Mouse (Mus musculus) spleen, postnatal 4 days (tissue): Measurements from ENCODE around the gene Olfm2.
A peak's percentile ranks its signal among the peaks of the same experiment; 100 is the strongest.

Experiments
- DNase-seq, 2 experiments: peaks; one replicate each; pipeline ENCODE4 v3.0.0; 2022; ENCODE audit warnings: low spot score in 2 of 2

Gene Olfm2

DNA sequence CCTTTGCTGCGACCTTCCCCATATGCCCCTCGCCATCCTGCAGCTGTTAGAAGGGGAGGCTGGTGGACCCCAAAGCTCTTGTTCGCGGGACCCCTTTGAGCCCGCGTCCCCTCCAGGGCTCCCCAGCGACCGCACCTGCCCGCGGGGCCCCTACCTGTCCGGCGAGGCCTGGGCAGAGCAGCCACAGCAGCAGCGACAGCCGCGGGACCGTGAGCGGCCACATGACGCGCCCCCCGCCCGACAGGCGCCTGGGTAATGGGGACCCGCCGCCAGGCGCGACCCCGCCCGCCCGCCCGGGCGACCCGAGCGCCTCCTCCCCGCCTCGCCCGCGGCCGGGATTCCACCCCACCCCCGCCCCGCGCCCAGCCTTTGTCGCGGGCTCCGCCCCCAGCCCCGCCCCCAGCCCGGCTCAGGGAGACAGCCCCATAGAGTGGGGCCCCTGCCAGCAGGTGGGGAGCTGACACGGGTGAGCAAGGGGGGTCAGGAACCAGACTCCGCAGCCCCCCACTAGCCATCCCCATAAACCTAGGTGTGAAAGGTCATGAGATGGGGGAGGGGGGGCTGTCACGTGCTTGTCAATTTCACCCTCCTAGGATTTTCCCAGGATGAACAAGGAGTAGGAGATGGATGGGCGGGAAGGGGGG is at the start of gene Olfm2:
Olfm2 (minus strand) TSS at position 333 of the 644 bp plus-strand sequence.
- DNase-seq = no peak

DNA sequence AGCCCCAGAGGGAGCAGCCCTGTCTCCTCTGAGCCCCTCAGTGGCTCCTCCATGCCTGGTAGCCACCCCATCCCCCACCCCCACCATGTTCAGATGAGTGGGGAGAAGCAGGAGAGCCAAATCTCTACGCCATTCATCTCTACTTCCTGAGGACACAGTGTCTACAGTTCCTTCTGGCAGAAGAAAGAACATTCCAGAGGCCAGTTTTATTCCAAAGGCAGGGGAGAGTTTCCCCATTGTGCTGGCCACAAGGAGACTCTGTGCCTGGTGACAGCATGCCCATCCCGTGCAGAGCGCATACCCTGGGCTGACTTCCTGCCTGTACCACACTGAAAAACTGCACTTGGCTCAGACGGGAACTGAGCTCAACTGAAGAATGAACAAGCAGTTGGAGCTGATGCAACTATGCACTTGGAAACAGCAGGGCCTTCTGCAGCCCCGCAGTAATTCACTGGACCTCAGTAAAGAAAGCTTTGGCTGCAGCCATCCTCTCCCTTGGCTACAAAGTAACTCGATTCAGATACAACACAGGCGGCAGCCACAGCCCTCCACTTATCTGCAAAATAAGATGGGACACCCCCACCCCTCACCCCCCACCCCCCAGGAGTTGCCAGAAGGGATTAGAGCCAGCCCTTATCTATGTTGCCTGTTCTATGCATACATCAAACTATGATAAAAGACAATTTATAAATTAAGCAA is 48.1 kb upstream of the Olfm2 start:
- DNase-seq = no peak

DNA sequence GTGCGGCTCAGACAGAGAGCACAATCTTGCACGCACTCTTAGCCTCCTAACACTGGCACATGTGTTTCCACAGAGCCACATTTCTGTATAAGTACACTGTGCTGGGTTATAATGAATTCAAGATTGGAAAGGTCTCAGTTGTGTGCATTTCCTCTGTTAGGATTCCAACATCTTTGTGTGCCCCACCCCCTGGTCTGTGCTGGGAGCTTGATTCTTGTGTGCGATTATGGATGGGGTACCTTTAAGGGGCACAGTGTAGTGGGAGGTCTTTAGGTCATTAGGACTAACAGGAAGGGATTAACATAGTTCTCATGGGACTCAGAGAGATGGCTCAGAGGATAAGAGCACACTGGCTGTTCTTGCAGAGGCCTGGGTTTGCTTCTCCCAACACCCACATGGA is 44.2 kb upstream of the Olfm2 start:
- no peak for DNase-seq

DNA sequence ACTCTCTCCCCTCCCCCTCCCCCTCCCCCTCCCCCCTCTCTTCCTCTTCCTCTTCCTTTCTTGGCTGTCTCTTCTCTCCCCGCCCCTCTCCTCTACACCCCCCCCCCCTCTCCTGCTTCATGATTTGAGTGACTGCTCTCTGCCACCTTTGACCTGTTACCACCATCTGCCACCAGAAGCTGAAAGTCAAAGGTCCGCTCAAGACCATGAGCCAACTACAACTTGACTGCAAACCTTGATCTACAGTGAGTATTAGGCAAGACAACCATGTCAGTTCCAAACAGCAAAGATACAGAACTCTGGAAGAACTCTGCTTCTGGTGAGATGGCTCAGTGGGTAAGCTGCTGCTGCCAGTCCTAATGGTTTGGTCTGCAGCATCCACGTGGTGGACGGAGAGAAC is 43.5 kb upstream of the Olfm2 start:
- no peak for DNase-seq

DNA sequence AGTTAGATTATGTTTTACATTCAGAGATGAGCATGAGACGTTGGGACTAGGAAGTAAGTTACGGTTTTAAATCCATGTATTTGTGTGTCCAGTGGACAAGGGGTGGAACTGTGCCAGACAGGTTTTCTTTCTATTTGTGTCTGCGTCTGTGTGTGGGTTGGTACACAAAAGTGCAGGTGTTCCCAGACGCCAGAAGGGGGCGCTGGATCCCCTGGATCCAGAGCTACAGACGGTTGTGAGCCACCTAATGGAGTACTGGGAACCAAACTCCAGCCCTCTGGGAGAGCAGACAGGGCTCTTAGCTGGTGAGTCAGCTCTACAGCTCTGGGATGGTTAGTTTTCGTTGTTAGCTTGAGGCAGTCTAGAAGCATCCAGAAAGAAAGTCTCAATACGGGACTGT is 41.8 kb upstream of the Olfm2 start:
- no peak for DNase-seq

DNA sequence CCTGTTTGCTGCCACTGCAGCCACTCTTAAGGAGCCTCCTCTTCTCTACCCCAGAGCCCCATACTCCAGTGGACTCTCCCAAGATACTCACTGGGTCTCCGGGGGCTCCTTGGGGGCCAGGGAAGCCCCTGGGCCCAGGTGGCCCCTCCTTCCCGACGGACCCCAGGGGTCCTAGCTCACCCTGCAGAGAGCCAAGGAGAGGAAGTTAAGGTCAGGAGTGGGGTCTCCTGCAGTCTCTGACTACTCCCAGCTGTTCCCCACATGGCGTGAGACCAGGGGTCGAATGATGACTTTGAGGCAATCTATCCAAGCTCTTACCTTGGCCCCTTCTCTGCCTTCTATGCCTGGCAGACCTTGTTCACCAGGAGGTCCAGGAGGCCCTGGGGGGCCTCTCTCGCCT is 38.9 kb upstream of the Olfm2 start:
- no peak for DNase-seq

DNA sequence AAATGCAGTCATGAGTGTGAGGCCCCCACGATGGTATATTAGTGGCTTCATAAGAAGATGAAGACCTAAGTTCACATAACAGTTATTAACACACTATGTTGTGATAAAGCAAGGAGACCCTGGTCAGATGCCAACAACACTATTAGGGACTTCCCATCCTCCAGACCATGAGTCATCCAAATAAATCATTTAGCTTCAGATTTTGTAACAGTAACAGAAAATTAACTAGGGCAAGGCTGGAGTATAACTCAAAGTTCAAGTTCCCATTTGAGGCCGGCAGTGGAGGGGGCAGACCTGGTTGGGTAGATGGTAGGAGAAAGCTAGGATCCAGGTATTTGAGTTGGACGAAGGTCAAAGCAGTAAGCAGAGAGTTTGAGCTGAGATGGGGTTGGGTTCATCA is 35.1 kb upstream of the Olfm2 start:
- DNase-seq = no peak

DNA sequence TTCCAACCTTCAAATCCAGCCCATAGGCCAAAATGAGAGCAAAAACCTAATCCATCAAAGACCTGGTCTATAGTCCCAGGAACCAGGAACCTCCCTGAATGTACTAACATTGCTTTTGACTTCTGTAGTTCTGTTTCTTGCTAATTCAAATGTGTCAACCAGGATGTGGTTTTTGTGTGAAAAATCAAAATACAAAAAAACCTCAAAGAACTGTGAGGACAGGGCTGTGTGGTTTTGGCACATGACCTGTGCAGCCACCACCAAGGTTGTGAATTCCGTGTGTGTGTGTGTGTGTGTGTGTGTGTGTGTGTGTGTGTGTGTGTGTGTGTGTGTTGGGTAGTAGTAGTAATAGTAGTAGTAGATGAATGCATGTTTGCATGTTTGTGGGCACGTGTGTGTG is 19.1 kb upstream of the Olfm2 start:
- no peak for DNase-seq

DNA sequence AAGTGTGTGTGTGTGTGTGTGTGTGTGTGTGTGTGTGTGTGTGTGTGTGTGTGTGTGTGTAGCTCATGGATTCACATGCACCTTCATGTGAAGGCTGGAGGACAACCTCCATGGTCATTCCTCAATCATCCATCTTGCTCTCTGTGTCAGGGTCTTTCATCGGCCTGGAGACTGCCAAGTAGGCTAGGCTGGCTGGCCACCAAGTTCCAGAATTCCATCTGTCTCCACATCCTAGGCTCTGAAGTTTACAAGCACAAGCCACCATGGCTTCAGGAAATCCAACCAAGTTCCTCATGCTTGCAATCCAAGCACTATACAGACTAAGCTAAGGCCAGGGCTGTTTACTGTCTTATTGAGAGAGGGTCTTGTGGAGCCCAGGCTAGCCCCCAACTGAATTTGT is 16.9 kb upstream of the Olfm2 start:
- no peak for DNase-seq

DNA sequence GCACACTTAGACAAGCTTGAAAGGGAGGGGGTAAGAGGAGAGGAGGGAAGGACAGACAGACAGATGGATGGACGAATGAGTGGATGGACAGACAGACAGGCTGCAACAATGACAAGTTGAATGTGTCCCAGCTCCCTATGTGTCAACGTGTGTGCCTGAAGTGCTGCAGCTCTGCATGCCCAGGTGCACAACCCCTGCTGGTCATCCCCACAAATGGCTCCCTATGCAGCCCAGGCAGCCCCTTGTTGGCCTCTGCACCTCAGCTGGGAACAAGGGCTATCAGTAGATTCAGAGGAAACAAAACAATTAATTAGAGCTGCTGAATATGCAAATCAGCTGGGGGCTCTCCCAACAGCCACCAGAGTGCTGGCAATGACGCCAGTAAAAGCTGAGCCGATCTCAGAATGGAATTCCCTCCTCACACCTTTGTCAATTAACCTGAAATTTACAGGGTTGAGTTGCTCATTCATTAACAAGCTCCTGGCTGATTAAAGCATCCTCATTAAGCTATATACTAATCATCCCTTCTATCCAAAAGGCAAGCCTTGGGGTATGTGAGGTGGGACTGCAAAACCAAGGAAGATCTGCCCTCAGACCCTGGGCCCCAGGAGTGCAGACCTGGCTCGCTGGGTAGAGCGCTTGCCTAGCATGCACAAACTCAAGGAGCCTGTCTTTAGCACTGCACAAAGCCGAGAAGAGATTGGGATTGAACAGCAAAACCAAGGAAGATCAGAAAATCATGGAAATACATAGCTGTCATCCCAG is 16.2 kb upstream of the Olfm2 start:
- no peak for DNase-seq

DNA sequence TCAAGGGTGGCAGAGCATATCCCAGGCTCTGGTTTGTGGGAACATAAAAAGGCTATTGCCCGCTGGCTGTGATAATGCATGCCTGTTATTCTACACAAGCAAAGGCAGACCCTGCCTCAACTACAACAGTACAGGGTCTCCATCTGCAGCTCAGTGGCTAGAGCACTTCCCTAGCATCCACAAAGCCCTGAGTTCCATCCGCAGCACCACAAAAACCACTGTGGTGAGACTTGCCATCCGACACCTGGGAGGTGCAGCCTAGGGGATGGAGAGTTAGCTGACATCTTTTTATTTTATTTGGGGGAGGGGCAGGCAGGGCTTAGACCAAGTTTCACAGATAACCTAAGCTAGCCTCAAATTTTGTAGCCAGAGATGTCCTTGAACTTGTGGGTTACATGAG is 15.2 kb upstream of the Olfm2 start:
- no peak for DNase-seq

DNA sequence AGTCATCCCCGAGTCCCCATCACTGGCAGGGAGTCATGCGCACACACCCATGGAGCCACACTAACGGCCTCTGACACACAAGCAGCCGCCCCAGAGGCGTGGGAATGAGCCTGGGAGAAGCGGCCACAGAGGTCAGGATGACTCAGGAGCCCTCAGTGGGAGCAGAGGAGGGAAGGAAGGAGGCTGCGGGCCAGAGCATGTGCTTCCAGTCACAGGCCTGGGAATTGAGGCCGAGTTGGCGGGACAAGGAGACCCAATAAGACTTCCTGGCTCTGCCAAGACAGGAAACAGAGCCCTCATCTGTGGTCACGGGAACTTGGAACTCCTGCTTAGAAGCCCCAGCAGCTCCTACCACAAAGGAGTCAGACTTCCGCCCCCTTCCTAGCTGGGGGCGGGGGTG is 14.7 kb upstream of the Olfm2 start:
- no peak for DNase-seq

DNA sequence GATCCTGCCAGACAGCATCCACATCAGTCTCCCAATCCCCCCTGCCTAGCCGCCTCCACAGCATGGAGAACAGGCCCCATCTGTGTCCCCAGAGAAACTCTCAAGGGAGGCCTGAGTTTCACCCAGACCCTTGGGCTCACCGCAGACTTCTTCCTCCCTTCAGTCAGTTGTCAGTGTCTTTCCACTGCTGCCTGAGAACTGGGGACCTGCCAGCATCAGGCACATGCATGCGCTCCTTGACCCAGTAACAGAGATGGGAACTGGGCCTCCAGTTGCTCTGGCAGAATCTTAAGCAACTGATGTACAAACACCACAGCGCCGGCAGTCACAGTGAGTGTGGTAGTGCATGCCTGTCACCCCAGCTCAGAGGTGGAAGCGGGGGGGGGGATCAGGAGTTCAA is 12.7 kb upstream of the Olfm2 start:
- DNase-seq = no peak

DNA sequence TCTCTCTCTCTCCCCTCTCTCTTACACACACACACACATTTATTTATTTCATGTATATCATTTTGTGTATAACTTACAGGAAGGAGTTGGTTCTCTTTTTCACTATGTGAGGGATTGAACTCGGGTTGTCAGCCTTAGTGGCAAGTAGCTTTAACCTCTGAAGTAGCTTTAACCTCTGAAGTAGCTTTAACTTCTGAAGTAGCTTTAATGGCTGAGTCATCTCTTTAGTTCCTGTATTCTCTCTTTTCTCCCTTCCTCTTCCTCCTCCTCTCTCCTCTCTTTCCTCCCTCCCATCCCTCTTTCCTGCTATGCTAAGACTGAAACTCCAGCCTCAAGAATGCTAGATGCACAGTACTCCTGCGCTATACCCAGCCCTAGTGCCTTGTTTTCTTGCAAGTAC is 12.1 kb upstream of the Olfm2 start:
- no peak for DNase-seq

DNA sequence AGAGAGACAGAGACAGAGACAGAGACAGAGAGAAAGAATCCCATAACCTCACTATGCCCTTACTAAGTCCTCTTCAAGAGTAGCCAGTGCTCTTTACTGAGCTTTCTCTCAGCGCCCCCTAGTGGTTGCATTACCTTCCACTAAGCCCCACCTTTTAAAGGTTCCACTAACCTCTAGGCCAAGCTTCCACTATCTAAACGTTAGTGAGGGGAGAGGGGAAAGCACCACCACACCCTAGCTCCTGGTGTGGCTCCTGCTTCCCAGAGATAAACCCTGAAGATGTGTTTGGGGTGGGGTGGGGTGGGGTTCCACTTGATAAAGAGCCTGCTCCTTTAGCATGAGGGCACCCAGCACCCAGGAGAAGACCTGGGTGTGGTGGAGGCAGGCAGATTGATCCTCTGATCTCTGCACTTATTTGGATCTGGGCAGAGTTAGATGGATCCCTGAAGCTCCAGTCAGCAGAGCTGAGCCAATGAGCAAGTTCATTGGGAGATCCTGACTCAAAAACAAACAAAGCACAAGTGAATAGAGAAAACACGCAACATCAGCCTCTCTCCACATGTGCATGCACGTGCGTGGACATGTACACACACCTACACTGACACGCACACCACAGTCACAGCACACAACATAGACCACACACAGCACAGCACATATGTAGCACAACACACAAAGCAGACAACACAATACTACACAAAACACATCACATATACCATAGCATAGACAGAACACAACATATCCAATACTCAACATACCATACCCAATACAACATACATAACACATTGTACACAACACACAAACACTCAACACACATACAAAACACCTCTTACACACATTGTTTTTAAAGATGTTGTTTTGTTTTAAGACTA is 11.2 kb upstream of the Olfm2 start:
- peak; percentile 79 to 90 for DNase-seq

DNA sequence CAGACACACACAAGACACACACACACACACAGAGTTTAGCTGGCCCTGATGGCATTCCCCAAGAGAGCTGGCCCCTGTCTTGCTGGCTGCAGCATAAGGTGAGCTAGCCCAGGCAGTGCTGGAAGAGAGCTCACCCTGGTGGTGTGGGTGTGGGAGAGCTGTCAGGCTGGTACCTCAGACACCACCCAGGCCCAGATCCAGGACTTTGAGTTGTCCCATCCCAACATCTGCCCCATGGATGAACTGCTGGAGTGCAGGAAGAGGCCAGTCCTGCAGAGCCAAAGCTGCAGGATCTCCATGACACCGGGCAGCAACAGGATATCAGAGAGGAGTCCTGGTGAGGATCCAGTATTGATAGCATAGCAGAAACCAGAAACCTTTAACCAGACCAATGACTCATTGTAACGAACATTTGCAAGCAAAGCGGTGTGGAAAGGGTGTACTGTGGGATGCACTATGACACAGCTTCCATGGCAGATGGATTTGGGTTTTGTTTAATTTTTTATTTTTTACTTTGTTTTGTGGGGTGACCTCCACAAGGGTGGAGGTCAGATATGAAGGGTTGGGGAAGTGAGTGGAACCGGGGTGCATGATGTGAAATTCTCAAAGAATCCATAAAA is 10.0 kb upstream of the Olfm2 start:
- no peak for DNase-seq

DNA sequence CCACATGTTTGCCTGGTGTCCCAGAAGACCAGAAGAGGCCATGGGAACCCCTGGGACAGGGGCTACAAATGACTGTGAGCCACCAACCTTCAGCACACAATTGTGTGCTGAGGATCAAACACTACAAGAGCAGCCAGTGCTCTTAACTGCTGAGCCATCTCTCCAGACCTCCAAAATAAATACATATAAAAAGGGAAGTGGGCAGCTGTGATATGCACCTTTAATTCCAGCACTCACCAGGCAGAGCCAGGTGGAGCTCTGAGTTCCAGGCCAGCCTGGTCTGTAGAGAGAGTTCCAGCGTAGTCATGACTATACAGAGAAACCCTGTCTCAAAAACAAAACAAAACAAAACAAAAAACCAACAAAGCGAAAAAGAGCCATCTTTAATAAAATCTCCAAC is 8.2 kb upstream of the Olfm2 start:
- DNase-seq = no peak

DNA sequence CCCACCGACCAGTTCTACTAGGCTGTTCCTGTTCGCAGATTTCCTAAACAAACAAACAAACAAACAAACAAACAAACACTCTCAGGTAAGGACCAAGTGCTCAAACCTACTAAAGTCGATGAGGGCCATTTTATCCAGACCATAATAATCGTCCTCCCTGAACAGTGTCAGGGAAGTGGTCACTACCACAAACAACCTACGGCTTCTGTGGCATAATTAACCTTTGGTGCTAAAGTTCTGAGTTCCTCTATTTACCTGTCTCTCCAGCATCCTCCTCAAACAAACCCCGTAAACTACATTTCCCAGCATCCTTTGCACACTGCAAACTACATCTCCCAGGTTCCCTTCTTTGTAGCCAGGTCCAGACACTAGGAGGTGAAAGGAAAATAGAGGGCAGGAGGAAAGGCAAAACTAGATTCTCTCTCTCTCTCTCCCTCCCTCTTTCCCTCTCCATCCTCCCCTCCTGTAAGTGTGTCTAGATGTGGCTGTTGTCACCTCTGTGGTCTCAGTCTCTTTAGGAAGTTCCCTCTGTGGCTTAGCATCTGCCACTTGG is 5.4 kb upstream of the Olfm2 start:
- DNase-seq = no peak

DNA sequence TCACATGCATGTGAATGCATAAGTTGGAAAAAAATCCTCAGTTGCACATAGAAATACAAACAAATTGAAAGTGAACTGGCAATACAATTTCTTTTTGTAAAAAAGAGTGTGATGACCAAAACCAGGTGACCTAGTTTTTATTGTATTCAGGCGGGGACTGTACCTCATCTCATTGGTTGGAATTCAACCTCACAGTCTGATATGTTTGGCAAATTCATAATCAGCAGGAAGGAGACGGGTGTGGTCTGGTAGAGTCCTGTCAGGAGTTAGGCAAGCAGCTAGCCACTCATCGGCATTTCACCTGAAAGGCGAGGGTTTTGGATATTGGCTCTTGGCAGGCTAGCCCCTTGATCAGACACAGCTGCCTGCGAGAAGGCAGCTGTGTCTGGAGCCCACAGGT is 3.1 kb upstream of the Olfm2 start:
- no peak for DNase-seq

DNA sequence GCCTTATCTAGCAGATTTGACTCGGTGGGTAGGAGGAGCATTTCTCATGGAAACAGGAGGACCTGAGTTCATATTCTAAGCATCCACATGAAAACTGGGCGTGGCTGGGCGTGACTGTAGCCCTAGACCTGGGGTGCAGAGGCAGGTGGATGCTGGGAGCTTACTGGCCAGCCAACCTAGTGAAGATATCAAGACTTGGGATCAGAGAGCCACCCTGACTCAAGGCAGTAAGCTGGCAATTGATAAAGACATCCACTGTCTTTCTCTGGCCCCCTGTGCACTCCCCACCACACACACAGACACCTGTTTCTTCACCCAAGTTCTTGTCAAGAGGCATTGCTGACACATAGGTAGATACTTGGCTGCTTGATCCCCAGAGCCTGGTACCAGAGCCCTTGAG is 2.4 kb upstream of the Olfm2 start:
- DNase-seq = no peak

DNA sequence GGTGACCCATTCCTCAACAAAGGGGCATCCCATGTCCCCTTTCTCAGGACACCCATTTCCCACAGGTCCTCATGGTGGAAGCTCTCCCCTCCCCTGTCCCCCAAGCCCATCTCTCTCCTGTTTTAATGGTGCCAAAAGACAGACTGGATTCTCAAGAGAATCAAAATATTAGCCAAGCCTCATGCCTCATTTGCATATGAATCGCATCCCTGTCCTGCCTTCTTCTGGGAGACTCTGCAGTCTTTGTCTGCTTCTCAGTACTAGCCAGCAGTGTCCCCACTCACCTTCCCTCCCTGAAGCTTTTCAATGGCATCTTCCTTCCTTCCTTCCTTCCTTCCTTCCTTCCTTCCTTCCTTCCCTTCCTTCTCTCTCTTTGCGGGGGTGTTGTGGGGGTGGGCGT is 1.5 kb upstream of the Olfm2 start:
- DNase-seq = no peak
